Mouse (Mus musculus): ENCODE data around the gene H2al2b.
"Not testable (repeated sequence)": the region's sequence is repeated elsewhere in the genome, so short reads cannot be mapped to it uniquely, and the experiment has no call there.

H2al2b gene

DNA sequence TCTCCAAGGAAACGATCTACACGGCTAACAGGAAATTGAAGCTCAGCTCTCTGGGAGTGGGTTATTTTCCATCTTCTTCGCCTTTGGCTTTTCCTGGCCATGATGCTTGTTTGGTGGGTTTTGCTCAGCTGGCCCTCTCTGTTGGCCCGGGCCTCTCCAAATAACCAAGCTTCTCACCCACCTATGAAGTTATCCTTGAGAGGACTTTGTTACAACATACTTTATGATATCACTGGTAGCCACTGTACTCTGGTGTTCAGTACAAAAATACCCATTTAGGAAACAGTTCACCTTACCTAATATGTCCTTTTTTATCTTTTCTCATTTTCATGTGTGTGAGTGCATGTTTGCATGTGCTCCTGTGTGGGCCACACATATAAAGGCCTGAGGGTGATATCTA is at the start of gene H2al2b:
Gene H2al2b (minus strand): TSS at position 101 of the 400 bp plus-strand sequence.
- DNase-seq (ENCODE audit: low read depth, low spot score) = not testable (repeated sequence)
